Mouse (Mus musculus) adrenal gland, postnatal 25 days (tissue): ENCODE data around the gene Gtf2h1. TPM values are rescaled to one million over a fixed set of nuclear protein-coding genes. Genes with fewer than 3 reads are reported as not detected.
A peak's percentile ranks its signal among the peaks of the same experiment; 100 is the strongest.
"Not testable (repeated sequence)": the region's sequence is repeated elsewhere in the genome, so short reads cannot be mapped to it uniquely, and the experiment has no call there.

Source experiments
- DNase-seq: peaks from one replicate; pipeline ENCODE4 v3.0.0; 2021; ENCODE audit warnings: mixed read lengths
- total RNA-seq: library from RNA; stranded (reverse); gene quantifications from 2 replicates; pipeline ENCODE4 v1.2.3, GENCODE M21; 2021

Gene Gtf2h1
- total RNA-seq, 1 experiment from 2014 or later, result 33.3 TPM

DNA sequence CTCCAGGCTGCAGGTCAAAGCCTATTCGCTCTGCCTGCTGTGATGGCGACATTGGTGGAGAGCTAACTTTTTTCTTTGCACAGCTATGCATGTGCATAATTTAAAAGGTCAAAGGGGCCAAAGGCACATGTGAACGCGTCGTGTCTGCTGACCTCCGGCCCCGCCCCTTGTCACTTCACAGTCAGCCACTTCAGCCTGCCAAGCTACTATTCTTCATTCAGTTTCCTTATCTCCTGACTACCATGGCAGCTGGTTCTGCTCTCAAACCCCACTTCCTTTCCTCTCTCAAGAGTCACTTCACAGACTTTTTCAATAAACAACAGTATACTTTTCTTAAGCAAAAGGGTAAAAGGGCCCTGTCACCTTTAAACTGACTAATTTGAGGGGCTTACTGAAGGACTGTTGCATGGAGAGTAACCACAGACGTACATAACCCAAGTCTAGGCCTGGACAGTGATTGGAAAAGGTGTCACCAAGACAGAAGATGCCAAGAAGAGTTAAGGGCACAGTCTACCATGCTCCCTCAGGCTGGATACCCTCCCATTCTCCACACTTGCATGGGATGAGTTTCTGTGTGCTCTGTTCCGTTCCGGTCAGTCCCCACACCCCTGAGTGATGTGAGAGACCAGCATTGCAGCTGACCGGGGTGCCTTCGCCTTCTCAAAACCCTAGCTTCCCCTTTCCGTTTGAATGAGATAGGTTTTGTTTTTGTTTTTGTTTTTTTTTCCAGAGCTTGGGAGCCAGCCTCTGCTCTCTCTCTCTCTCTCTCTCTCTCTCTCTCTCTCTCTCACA is 35.1 kb downstream of the Gtf2h1 start:
- no peak for DNase-seq

DNA sequence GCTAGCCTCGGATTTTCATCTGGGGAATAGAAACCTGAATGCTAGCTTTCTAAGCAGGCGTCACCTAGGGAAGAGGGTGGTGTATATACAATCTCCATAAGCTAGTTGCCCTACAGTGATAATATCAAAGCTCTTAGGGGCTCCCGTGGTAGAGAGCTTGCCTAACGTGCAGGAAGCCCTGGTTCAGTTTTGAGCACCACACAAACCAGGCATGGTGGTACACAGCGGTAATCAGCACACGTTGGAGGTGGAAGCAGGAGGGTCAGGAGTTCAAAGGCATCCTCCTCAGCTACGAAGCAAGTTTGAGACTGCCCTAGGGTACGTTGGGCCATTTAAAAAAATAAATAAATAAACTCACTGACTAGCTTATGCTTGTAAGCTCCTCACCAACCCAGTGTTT is 35.8 kb downstream of the Gtf2h1 start:
- DNase-seq, result no peak

DNA sequence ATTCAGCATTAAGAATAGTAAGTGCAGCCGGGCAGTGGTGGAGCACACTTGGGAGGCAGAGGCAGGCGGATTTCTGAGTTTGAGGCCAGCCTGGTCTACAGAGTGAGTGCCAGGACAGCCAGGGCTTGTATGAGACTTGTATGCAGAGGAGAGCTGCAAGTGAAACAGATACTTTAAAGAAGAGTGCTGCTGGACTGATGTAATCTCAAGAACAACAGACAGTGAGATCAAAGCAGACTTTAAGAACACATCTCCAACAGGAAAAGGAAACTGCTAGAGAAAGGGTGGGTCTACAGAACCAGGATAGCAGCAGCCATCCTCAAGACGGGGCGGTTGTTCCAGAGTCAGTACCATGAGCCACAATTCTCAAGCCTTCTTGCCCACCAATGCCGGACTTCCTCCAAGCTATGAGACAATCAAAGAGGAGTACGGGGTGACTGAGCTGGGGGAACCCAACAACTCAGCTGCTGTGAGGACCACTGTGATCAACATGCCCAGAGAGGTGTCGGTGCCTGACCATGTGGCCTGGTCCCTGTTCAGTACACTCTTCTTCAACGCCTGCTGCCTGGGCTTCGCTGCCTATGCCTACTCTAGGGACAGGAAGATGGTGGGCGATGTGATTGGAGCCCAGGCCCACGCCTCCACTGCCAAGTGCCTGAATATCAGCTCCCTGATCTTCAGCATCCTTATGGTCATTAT is 36.4 kb downstream of the Gtf2h1 start:
- not testable (repeated sequence) for DNase-seq

DNA sequence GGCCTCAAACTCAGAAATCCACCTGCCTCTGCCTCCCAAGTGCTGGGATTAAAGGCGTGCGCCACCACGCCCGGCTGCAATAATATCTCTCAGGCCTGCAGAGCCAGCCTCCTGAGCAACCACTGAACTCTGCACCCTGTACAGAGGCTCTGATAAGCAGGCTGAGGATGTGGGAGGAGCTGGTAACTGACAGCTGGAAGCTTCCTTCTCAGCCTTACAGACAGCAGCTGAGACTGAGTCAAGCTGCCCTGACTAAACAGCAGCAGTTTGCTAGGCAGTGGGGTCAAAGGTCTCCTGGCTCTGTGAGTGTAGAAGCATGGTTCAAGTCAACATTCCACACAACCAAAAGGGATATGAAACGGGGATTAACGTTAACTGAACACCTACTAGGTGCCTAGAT is 37.4 kb downstream of the Gtf2h1 start:
- no peak for DNase-seq

DNA sequence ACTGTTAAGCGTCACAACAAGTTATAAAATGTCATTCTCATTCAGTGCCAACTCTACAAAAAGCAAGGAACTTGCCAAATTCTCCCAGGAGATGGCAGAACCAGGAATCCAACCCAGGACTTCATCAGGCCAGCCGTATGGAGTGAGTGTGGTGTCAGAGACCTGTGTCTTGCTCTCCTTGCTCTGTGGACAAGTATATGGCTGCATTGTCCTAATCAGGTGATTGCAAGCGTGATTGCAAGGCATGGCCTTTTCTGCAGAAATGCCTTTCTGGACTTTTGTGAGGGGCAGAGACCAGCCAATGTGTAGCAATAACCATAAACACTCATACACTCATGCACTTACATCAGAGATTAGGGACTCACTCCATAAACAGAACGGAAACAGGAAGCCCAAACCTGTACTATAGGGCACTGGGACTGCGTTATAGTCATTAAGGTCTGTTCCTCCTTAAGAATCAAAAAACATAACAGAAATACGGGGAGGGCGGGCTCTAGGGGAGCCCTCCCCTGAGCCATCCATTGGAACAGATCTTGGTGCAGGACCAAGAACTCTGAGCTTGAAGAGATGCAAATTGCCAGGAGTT is 37.9 kb downstream of the Gtf2h1 start:
- DNase-seq, result no peak

DNA sequence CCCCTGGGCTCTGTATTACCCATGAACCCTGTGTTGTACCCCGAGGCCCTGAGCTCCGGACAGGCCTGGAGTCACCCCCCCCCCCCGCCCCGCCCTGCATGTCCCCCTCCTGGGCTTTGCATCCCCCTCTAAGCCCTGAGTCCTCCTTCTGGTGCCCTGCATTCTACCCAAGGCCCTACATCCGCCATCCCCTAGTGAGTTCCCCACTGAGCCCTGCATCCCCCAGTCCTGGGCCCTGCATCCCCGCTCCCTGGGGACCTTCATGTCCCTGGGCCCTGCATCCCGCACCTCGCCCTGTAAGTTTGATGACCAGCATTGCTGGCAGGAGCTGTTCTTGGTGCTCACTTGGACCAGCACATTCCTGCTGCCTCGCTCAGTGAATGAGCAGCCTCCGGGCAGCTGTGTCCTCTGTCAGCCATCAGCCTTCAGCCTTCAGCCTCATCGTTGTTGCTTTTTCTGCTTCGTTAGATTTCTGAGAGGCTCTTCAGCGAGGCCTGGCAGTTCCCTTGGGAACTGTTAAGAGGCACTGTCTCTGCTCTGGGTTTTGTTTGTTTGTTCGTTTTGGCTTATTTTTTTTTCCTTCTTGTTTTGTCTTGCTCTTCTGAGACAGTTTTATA is 39.2 kb downstream of the Gtf2h1 start:
- DNase-seq, result no peak

DNA sequence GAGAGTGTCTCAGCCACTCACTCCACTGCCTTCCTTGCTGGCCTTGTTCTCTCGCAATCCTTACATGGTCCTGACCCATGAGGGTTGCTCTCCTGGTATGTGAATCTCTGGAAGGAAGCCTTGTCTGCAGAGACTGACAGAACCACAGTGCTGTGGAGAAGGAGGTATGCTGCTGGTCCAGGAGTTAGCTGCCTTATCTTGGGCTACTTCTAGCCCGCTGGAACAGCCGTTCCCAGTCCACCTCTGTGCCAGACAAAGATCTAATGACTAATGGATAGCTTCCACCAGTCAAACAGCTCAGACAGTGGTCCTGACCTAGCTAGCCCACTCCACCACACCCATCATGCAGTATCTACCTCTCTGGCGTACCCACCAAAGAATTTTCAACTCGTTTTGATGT is 40.5 kb downstream of the Gtf2h1 start:
- no peak for DNase-seq

DNA sequence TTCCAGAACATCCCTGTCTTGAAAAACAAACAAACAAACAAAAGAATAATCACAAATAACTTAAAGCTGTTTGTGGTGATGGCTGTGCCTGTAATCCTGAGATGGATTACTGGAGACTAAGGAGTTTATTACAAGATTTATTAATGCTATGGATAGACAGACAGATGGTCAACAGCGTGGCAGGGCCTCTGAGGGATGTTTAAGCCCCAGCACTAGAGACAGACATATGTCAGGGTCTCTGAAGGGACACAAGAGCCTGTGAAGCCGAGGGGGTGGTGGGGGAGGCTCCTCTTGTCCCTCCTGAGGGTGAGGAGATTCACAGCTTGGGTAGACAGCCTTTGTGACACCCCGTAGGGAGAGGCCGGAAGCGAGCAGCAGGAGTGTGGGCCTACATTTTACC is 41.2 kb downstream of the Gtf2h1 start:
- no peak for DNase-seq

DNA sequence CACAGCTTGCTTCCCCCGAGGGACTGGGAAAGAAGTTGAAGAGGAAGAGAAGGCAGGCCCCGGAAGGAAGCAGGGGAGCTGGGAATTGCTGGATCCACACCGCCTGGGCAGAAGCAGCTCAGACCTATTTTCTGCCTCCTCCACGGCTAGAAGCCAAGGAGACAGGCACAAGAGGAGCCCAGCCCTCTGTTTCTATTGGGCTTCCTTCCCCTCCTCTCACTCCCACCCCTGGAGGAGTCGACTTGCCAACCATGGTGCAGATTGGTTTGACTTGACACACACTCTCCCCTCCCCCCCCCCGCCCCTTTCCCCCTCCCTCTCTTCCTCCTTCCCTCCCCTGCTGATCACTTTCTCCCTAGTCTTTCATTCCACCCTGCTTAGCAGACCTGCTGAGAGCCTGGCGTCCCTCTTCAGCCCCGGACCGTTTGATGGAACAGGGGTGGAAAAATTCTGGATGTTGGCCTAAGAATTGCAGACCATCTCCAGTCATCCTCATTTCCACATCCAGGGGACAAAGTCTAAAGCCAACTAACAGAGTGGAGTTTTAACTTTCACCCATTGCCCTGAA is 42.3 kb downstream of the Gtf2h1 start:
- no peak for DNase-seq

DNA sequence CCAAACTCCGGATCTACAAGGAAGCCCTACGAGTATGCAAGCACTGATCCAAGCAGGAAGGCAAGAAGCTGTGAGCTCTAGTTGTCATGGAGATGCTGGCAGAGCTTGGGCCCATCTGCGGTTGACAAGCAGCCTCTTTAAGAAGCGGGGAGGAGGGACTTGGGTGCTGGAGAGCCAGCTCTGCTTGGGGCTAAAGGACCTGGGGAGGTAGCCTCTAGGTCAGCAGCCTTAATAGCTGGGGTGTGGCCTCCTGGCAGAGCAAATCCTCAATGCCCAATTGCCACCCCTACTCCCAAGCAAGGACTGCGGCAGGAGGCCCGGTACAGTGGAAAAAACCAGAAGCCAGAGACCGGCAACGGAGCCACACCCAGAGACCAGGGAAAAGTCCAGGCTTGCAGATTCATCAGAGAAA is 43.0 kb downstream of the Gtf2h1 start:
- peak; percentile 53 for DNase-seq

DNA sequence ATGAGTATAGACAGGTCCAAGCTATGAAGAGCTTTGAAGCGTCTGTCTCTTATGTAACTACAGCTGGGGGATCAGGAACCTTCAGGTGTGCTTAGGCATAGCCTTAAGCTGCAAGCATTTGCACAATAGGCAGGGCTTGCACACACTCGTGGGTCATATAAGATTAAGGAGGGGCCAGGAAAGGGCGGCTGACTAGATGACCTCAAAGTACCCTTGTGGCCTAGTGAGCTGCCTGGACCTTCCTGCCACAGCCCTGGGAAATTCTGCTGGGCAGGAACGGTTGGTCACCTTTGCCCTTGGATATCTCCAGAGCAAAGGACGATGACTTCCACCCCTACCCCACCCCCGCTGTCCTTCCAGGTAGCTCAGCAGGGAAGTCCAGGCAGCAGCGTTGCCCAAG is 43.5 kb downstream of the Gtf2h1 start:
- DNase-seq, result no peak

DNA sequence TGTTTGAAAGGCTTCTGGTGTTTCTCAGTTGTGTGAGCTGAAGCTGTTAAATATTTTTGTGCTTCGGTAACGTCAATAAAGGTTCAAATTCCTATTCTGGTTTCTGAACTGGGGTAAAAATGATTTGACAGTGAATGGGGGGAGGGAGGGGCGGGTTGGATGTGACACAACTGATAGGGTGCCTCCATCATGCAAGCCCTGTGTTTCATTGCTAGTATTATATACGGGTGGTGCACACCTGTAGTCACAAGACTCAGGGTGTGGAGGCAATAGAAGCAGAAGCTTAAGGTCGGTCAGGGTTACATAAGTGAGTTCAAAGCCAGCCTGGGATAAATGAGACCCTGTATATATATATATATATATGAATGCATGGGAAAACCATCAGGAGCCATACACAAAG is 44.0 kb downstream of the Gtf2h1 start:
- no peak for DNase-seq

DNA sequence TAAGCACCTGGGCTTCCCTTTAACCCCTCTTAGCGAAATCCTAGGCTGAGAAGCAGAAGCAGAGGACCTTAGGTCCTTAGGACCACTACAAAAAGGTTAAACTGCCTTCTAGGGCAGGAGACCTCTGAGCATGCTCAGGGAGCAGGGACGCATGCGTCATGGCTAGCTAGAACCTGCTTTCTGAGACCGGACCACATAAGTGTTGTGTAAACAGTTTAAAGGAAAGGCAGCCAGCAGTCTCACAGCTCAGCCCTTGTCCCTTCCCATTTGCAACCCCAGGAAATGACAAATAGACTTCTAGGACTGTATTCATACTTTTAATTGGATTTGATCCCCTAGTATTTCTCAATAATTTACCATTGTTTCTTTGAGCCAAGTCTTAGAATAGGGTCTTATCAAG is 44.4 kb downstream of the Gtf2h1 start:
- no peak for DNase-seq

DNA sequence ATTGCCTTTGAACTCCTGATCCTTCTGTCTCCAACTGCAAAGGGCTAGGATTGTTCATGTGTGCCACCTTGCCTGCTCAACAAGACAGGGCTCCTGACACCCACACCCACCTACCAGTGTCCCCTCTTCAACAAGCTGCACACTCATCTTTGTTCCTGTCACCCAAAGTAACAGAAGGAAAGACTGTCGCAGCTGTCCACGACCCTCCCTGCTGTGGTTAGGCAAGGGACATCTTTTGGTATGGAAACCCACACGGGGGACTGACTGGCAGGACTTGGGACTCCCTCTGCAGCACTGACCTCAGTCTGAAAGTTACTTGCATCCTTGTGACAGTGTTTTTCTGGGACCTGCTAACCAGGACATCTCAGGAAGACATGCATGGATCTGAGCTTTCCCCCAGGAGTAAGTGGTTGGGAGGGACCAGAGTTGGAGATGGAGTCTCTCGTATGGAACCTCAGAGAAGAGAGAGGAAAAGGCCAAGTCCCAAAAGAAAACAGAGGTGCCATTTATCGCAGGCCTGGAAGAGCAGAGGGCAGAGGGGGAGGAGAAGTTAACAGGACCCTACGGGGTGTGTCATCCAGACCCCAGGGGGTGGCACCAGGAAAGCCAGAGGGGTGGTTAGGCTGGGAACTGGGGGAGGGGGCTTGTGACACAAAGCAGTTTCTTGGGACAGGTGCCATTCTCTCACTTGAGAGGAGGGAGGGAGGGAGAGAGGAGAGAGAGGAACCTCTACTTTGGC is 45.1 kb downstream of the Gtf2h1 start, which contains the start of gene Ldha:
TSS of gene Ldha (plus strand) at position 689 of the 739 bp plus-strand sequence.
- DNase-seq, result no peak

DNA sequence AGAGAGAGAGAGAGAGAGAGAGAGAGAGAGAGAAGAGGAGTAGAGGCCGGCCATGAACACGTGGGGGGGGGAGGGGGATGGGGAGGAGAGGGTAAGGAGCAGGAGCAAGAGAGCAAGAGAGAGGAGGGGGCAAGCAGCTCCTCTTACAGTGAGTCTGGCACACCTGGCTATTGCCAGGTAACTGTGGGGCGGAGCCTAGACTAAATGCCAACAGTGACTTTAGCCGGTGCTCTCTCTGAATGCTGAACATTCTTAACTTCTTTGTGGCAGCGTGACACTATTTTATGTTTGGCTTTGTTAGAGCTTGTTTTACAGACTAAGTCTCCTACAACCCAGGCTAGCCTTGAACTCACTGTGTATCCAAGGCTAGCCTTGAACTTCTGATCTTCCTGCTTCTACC is 46.4 kb downstream of the Gtf2h1 start:
- DNase-seq, result no peak

DNA sequence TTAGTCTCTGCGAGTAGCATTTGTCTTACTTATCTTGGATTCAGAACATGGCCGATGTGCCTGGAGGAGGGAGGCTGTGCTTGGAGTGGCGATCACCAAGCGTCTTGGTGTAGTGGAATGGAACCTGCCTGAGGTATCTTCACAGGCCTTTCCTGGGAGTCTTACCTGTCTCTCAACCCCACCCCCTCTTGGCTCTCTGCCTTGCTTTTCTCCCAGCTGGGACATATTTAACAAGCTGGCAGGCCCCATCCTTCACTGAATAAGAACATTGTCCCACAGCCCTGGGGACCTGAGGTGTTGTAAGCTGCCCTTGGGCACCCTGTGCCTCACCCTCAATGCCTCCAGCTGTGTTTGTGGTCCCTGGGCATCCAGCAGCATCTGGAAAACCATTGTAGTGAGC is 47.7 kb downstream of the Gtf2h1 start:
- DNase-seq, result no peak

DNA sequence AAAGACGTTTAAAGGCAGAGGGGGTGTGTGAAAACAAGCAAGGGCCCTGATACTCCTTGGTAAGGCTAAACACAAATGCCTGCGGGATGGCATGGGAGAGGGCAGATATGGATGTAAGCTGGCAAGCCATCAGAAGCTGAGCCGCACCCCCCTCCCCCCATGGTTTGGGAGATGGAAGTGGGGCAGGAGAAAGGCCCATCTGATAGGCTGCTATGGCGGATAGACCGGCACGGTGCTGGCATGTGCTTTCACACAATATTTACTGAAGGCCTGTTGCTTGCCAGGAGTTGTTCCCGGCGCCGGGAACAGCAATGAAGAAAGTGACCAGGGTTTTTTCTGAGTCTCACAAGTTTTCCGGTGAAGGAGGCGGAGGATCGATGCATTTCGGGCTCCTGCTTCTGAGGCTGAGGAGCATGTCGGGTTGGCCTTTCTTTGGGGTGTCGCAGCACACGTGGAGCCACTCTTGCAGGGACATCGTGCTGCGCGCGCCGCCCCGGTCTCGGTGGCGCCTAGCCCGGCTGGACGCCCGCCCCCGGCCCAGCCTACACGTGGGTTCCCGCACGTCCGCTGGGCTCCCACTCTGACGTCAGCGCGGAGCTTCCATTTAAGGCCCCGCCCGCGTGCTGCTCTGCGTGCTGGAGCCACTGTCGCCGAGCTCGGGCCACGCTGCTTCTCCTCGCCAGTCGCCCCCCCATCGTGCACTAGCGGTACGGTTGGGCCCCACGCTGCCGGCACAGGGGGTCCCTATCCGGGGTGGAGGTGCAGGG is 49.5 kb downstream of the Gtf2h1 start:
- peak; percentile 98 for DNase-seq

DNA sequence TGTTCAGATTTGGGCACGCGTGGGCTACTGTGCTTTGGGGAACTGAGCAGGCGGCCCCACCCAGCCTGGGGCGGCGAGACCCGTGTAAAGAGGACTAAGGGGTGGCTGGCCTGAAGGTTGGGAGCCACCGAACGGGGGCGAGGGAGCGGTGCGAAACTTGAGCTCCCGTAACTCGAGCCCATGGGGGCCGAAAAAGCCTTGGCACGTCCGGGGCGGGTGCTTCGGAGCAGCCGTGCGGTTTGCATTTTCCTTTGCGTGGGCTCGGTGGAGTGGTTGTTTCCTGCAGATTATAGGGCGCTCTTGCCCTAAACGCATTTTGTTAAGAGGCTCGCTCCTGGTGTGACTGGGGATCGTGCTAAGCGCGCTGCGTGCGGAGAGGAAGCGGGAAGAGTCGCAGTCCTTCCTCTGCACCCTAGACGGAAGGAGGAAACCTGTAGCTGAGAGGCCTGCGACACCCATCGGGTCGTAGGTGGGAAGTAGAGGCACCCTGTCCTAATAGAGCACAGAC is 50.1 kb downstream of the Gtf2h1 start:
- DNase-seq, result no peak

DNA sequence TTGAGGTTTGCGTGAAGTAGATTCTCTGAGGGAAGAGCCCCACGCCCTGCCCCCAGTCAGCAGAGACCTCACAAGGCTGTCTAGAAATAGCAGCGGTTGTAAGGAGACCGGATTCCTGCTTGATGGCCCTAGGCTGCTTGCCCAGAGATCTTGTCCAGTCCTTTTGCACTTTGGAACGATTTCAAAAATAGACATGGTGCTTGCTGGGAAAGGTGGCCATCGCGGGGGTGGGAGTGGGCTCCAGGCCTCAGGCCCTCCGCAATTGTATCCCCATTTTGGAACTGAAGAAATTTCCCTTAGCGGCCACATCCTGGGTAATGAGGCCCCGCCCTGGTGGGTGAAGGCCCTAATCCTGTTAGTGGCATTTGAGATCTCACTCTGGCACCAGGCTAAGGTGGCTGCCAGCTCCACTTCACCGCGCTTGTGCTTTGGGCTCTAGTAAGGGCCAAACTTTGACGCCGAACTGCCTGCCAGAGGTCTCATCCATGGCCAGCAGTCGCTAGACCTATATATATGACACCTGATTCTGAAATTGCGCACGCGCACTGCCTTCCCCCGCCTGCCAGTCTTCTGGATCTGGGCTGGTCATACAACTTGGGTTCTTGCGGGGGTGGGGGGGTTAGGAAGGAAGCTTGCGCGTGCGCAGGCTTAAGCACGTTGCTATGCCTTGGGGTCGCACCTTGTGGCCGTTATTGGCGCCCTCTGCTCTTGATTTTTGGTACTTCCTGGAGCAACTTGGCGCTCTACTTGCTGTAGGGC is 50.8 kb downstream of the Gtf2h1 start:
- peak; percentile 52 for DNase-seq

DNA sequence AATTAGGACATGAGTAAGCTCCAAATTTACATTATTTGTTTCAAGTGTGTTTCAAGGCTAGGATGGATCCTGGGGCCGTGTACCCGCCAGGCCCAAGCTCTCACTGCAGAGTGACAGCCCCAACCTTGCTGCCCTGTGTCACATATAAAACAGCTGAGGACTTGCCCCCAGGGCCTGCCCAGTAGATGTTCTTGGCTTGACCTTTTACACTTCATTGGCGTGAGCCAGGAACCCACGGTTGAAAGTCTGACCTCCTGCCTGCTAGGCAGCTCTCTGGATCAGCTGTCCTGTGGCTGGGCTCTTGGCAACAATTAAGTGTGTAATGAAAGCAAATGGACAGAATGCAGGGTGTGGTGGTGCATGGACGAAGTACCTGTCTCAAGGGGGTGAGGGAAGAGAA is 53.4 kb downstream of the Gtf2h1 start:
- peak; percentile 18 for DNase-seq
